Mouse (Mus musculus) mesoderm, embryonic 11.5 days (tissue): Measurements from ENCODE around the gene Pdcd1lg2.

Experiments
- DNase-seq: peaks from one replicate; pipeline ENCODE4 v3.0.0-alpha.2; 2012; ENCODE audit warnings: low read depth, low spot score

Pdcd1lg2 gene

DNA sequence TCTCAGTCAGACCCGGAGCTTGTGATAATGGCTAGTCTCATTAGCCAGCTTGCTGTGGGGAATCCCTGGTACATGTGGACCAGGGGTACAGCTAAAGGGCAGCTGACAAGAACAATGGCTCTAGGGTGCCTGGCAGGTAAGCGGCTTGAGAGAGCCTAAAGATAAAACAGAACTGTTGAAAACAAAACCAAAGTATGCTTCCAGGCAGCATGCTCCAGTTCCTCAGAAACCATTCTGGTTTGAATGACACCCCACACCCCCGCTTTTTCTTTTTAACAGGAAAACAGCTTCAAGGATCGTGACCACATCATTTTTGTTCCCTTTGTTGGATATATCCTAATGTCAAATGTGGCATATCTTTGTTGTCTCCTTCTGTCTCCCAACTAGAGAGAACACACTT lies at the start of gene Pdcd1lg2:
TSS of gene Pdcd1lg2 (plus strand) at position 301 of the 400 bp plus-strand sequence.
- no peak for DNase-seq

DNA sequence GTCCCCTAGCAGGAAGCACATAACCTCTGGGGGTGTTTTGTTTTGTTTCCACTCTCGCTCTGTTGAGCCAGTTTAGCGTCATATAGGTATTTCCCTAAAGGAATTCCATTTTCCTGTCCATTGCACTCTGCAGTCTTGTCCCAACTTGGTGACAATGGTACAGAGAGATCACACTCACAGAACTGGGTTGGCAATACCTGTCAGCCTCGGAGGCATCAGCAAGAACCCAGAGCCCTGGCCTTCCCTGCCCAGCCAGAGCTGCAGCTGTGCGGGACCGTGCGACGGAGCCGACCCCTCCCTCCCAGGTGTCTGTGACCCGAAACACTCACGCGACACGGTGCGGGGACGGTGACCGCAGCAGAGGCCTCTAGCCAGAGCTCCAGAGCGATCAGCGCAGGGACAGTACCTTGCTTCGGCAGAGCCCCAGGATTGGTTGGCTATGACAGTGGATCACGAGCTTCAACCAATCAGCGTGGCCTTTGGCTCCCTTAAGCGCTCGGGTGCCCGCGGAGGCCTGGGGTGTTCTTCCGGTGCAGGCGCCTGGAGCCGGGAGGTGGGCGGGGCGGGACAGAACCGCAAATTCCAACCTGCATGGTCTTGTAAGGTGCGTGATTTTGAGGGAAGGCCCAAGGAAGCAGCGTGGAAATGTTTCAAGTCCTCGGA lies 49.1 kb upstream of the Pdcd1lg2 start:
- peak; percentile 93 for DNase-seq

- no peak for DNase-seq
Measured at GRCm38 (mm10) chr19:29362173-29362930, 48.4 kb upstream of the Pdcd1lg2 start.

DNA sequence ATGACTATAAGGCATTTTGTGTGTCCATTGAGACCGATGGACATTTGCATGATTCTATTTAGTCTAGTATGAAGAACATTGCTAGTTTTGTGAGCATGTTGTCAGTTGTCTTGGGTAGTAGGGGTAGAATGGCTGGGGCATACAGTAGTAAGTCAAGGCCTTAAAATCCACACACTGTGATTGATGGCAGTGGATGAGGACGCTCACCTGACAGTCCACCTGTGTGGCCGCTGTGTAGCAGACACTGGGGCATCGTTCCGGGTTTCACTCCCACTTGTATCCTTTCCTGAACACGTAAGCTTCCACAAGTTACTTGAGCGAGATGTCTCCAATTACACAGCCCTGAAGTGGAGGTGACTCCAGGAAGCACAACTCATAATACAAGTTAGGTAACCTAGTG lies 47.2 kb upstream of the Pdcd1lg2 start:
- no peak for DNase-seq

DNA sequence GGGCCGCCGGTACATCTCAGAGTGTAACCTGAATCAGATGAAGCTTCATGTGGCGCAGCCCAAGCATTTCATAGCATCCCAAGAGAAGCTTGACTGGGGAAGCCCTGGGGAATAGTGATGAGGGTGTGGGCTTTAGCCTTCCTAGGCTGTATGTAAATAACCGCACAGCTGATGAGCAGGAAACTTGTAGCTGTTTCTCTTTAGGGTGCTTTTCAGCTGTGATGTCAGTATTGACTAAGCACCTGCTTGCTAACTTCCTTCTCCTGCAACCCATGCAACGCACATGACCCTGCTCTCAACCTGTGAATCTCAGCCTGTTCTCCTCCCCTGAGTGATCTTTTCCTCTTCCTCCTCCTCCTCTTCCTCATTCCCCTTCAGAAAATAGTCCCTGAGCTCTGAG lies 46.6 kb upstream of the Pdcd1lg2 start:
- DNase-seq: no peak

- DNase-seq: no peak
Measured at GRCm38 (mm10) chr19:29365105-29365504, 45.6 kb upstream of the Pdcd1lg2 start.

GRCm38 (mm10) chr19:29366226-29366968 lies 44.3 kb upstream of the Pdcd1lg2 start:
- no peak for DNase-seq

DNA sequence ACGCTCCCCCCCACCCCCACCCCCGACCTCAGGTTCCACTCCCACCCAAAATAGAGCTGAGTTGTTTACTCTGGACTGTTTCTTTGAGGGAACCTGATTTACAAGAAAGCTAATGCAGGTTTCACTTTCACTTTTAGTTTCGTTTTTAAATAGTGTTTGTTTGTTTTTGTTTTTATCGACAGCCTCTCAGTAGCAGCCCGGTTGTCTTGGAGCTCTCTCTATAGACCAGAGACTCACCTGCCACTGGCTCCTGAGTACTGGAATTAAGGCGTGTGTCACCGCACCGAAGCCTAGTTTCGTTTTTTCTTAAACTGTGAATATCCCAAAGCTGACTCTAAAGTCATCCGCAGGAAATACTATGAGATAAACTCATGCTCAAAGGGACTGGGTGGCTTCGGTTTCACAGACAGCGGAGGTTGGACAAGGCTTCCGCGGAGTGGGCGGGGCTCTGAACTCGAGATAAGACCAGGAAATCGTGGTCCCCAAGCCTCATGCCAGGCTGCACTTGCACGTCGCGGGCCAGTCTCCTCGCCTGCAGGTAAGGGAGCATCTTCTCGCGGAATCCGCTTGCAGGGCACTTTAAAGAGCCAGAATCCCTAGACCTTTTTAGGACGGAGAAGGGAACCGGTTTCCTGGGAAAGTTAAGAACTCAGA lies 43.6 kb upstream of the Pdcd1lg2 start, which contains the start of the genes Plgrkt and Cd274:
TSS of gene Plgrkt (minus strand) at position 422 of the 654 bp plus-strand sequence.
TSS of gene Cd274 (plus strand) at position 487 of the 654 bp plus-strand sequence.
- peak; percentile 46 for DNase-seq

- no peak for DNase-seq
Measured at GRCm38 (mm10) chr19:29368041-29368440, 42.7 kb upstream of the Pdcd1lg2 start.

DNA sequence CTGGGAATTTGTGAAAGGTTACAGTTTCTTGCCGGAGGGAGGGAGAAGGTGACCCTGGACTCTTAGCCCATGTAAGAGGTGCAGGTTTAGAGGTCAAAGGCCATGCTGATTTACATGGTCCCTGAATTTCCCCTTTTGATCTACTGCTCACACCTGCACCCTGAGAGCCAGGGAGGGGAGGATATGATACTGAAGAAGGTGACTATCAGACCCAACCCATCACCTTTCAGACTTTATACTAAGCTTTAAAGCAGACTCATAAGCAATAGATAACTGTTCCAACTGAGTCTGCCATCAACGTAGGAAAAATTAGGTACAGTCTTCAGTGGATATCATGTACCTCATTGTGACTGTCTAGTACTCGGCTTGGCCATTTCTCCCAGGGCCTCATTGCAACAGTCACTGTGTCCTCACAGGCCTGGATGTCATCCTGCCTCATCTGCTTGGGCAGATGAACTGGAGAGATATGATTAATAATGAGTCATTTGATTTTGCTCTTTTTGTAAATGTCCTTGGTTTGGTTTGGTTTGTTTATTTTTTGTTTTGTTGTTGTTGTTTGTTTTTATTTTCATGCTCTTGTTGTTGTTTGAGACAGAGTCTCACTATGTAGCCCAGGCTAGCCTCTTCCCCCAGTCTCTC lies 41.9 kb upstream of the Pdcd1lg2 start:
- DNase-seq: no peak

- no peak for DNase-seq
Measured at GRCm38 (mm10) chr19:29370112-29370511, 40.6 kb upstream of the Pdcd1lg2 start.

DNA sequence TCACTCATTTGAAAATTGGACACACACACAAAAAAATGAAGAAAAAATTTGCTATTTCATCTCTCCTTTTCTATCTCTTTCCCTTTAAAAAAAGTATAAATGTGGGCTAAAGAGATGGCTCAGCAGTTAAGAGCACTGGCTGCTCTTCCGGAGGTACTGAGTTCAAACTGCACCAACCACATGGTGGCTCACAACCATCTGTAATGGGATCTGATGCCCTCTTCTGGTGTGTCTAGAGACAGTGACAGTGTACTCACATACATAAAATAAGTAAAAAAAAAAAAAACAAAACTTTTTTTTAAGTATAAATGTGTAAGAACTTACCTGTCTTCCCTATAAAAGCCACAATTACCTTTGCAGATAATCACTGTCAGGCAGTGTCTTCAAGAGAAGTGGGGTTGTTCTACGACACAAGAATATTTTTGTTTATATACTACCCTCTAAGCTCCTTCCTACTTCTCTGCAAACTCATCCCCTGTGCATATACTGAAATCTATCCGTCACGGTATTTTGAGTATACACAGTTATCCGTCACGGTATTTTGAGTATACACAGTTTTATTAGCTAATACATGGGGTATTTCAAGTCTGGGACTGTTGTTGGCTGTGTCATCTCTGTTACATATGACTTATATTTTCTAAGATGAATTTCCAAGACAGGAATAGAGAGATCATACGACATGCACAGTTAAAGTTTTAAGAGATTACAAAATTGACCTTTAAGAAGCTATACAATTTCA lies 40.0 kb upstream of the Pdcd1lg2 start:
- DNase-seq: no peak

DNA sequence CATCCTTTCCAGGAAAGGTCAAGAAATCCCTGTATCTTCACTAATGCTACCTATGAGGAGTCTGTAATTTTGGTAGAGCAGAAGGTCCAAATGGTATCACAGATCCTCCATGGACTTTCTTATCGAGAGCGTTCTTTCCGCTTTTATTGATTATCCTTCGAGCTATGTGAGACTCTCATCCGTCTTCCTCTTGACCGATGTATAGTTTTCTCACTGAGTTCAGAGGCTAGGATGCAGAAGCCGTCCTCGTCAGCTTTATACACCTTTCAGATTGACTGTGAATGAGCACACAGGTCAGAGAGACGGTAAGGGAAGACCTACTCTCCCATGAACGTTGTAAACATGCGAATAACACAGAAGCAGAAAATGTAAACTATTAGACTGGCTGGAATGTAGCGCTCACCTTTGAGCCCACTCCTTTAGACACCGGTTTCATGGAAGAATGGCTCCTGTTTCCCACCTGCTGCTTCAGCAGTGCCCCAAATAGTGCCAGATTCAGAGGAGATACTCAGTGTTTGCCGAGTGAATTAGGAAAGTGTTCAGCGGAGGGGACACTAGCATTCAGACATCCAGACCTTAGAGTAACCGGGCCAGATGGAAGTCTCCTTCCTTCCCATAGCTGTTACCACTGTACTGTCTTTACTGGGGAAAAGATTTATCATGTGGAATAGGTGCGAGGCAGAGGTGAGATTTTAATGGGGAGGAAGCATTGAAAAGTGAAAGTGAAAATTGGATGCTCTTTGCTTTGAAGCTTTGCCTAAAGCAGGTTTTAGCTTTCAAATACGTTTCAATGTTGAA lies 39.2 kb upstream of the Pdcd1lg2 start:
- DNase-seq: no peak

GRCm38 (mm10) chr19:29372138-29372537 lies 38.6 kb upstream of the Pdcd1lg2 start:
- DNase-seq: no peak

DNA sequence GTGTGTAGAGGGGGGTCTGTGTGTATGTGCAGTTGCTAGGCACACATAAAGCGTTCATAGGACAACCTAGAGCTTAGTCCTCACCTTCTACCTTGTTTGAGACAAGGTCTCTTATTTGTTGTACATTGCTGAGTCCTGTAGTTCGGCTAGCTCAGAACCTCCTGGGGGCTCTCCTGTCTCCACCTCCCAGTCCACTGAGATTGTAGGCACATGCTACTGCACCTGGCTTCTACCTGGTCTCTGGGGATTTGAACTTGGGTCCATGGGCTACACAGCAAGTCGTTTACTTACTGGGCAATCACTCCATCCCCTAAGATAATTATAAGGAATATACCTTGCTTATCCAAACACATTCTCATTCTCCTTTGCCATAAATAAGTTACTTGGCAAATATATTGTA lies 38.1 kb upstream of the Pdcd1lg2 start:
- no peak for DNase-seq

DNA sequence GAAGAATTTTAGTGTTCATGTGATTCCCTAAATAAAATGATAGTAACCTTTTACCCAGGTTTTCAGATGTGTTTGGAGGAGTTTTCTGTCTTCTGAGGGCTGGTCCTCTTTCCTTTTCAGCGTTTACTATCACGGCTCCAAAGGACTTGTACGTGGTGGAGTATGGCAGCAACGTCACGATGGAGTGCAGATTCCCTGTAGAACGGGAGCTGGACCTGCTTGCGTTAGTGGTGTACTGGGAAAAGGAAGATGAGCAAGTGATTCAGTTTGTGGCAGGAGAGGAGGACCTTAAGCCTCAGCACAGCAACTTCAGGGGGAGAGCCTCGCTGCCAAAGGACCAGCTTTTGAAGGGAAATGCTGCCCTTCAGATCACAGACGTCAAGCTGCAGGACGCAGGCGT lies 37.3 kb upstream of the Pdcd1lg2 start:
- DNase-seq: no peak

- DNase-seq: no peak
Measured at GRCm38 (mm10) chr19:29374947-29375346, 35.8 kb upstream of the Pdcd1lg2 start.

GRCm38 (mm10) chr19:29376382-29376781 lies 34.3 kb upstream of the Pdcd1lg2 start:
- no peak for DNase-seq

- DNase-seq: no peak
Measured at GRCm38 (mm10) chr19:29379839-29380603, 30.7 kb upstream of the Pdcd1lg2 start.
